Mouse (Mus musculus) erythroblast, embryonic 14.5 days (primary cell): Measurements from ENCODE around the gene Olfr571.

ENCODE experiments used
- GATA1 ChIP-seq: IDR thresholded peaks from 2 replicates; pipeline ENCODE4 v1.6.1; 2012; ENCODE audit warnings: low read length, inconsistent platforms, mixed read lengths
- TAL1 ChIP-seq: IDR thresholded peaks from 3 replicates; pipeline ENCODE4 v1.6.1; 2012; ENCODE audit warnings: low read length, inconsistent platforms, mixed read lengths

GRCm38 (mm10) chr7:102915261-102915660 is 2.1 kb downstream of the Olfr571 start:
- TF ChIP-seq TAL1 (no peak), GATA1 (no peak)
